In genomic region chr14:23602054-23602453, GRCm38 (mm10) we compare ENCODE assay signal across 29 mouse cellular contexts.
DNase-seq lines count a peak whose midpoint lies in the region; ATAC-seq and TF ChIP-seq lines count a peak whose summit lies in the region.
"Had no signal": no experiment of that assay in that cellular context is flagged by ENCODE, and none has a peak within 500 bp of the region (broad histone marks: within the 10 kb centered on the region; RNA-seq: fewer than 3 reads in every experiment).

No protein-coding gene starts in this region.

- no peak for TF ChIP-seq CTCF in layer of hippocampus, adult 2 months (conservative IDR thresholded peaks at IDR 0.05)
- no peak for TF ChIP-seq CTCF in midbrain, postnatal 0 days (IDR thresholded peaks at IDR 0.05)

- ATAC-seq in hindbrain, embryonic 14.5 days (ENCODE audit: low FRiP score): no peak
- ATAC-seq in hindbrain, embryonic 16.5 days: no peak
- ATAC-seq in midbrain, embryonic 16.5 days: no peak
- ATAC-seq in midbrain, postnatal 0 days (ENCODE audit: low FRiP score): no peak
- ATAC-seq: forebrain, embryonic 13.5 days; forebrain, embryonic 16.5 days; inflammation-experienced regulatory T-cells, adult 6 months; intestine, embryonic 16.5 days; Patski had no signal

- H3K4me2 ChIP-seq in hindbrain, embryonic 14.5 days (replicated peaks): no peak overlapping the region
- H3K4me2 ChIP-seq in hindbrain, embryonic 16.5 days (ENCODE audit: low read length): no peak overlapping the region
- H3K4me2 ChIP-seq in midbrain, embryonic 16.5 days (ENCODE audit: low read length): no peak overlapping the region
- H3K4me2 ChIP-seq in midbrain, postnatal 0 days (ENCODE audit: low read depth, low read length, poor library complexity, severe bottlenecking): no peak overlapping the region
- H3K4me2 ChIP-seq: forebrain, embryonic 13.5 days; heart, embryonic 13.5 days; hindbrain, embryonic 12.5 days had no signal

- H3K4me1 ChIP-seq in hindbrain, embryonic 14.5 days (replicated peaks; ENCODE audit: control insufficient read depth, insufficient read depth, low read length): 0 out of 2 replicates have a peak, but pooled peaks cover 3% of the 10 kb centered on the region
- H3K4me1 ChIP-seq in hindbrain, embryonic 16.5 days (ENCODE audit: control insufficient read depth, insufficient read depth, low read depth, low read length): no peaks in the 10 kb centered on the region
- peaks cover 6% of the 10 kb centered on the region; the same call in 1 of the 2 replicates for H3K4me1 ChIP-seq in midbrain, embryonic 16.5 days (ENCODE audit: control insufficient read depth, insufficient read depth, low read length)
- H3K4me1 ChIP-seq in midbrain, postnatal 0 days (ENCODE audit: insufficient read depth, low read length): no peaks in the 10 kb centered on the region
- H3K4me1 ChIP-seq: forebrain, embryonic 13.5 days; hindbrain, embryonic 12.5 days had no signal

- H3K27me3 ChIP-seq in hindbrain, embryonic 14.5 days (ENCODE audit: control insufficient read depth, insufficient read depth, low read length): no peaks in the 10 kb centered on the region
- H3K27me3 ChIP-seq in hindbrain, embryonic 16.5 days (replicated peaks; ENCODE audit: control insufficient read depth, insufficient read depth, low read length): no peaks in the 10 kb centered on the region
- H3K27me3 ChIP-seq in midbrain, embryonic 16.5 days (ENCODE audit: control insufficient read depth, insufficient read depth, low read depth, low read length): 0 out of 2 replicates have a peak, but pooled peaks cover 2% of the 10 kb centered on the region
- no peaks in the 10 kb centered on the region for H3K27me3 ChIP-seq in midbrain, postnatal 0 days (ENCODE audit: insufficient read depth, low read length)
- H3K27me3 ChIP-seq: CH12.LX; forebrain, embryonic 13.5 days; hindbrain, embryonic 12.5 days had no signal

- no peaks in the 10 kb centered on the region for H3K36me3 ChIP-seq in hindbrain, embryonic 14.5 days (replicated peaks; ENCODE audit: control insufficient read depth, insufficient read depth)
- no peaks in the 10 kb centered on the region for H3K36me3 ChIP-seq in hindbrain, embryonic 16.5 days (ENCODE audit: control insufficient read depth, insufficient read depth, low read length)
- no peaks in the 10 kb centered on the region for H3K36me3 ChIP-seq in midbrain, embryonic 16.5 days (ENCODE audit: control insufficient read depth, insufficient read depth, low read length)
- H3K36me3 ChIP-seq in midbrain, postnatal 0 days (ENCODE audit: insufficient read depth, low read length): no peaks in the 10 kb centered on the region
- H3K36me3 ChIP-seq: forebrain, embryonic 10.5 days; G1E; heart, embryonic 10.5 days; heart, embryonic 13.5 days; hindbrain, embryonic 12.5 days had no signal

- H3K9ac ChIP-seq in hindbrain, embryonic 14.5 days: no peak overlapping the region
- H3K9ac ChIP-seq in hindbrain, embryonic 16.5 days (ENCODE audit: low read depth, low read length): no peak overlapping the region
- H3K9ac ChIP-seq in midbrain, embryonic 16.5 days (ENCODE audit: low read depth, low read length): no peak overlapping the region
- H3K9ac ChIP-seq in midbrain, postnatal 0 days (replicated peaks; ENCODE audit: low read length, poor library complexity, severe bottlenecking): no peak overlapping the region
- H3K9ac ChIP-seq: forebrain, embryonic 13.5 days; hindbrain, embryonic 12.5 days had no signal

- H3K9me3 ChIP-seq in hindbrain, embryonic 14.5 days (ENCODE audit: control insufficient read depth, low read length): no peaks in the 10 kb centered on the region
- H3K9me3 ChIP-seq in hindbrain, embryonic 16.5 days (ENCODE audit: control insufficient read depth, low read length): no peaks in the 10 kb centered on the region
- H3K9me3 ChIP-seq in midbrain, embryonic 16.5 days (replicated peaks; ENCODE audit: control insufficient read depth, low read length, poor library complexity, severe bottlenecking): no peaks in the 10 kb centered on the region
- no peaks in the 10 kb centered on the region for H3K9me3 ChIP-seq in midbrain, postnatal 0 days (ENCODE audit: low read length)
- H3K9me3 ChIP-seq: forebrain, embryonic 10.5 days; forebrain, embryonic 13.5 days; G1E; heart, embryonic 10.5 days; heart, embryonic 13.5 days; hindbrain, embryonic 12.5 days had no signal

- no peak overlapping the region for H3K4me3 ChIP-seq in hindbrain, embryonic 14.5 days (replicated peaks; ENCODE audit: low read length)
- no peak overlapping the region for H3K4me3 ChIP-seq in hindbrain, embryonic 16.5 days (ENCODE audit: low read length)
- no peak overlapping the region for H3K4me3 ChIP-seq in layer of hippocampus, adult 2 months
- no peak overlapping the region for H3K4me3 ChIP-seq in midbrain, embryonic 16.5 days (ENCODE audit: low read depth, low read length)
- no peak overlapping the region for H3K4me3 ChIP-seq in midbrain, postnatal 0 days (ENCODE audit: low read depth, low read length)
- H3K4me3 ChIP-seq: forebrain, embryonic 10.5 days; forebrain, embryonic 13.5 days; heart, embryonic 10.5 days; heart, embryonic 13.5 days; hindbrain, embryonic 12.5 days had no signal

- 76% methylated on average over 2 of the region's 2 CpGs for WGBS in hindbrain, embryonic 14.5 days
- WGBS in hindbrain, embryonic 16.5 days: 70% methylated on average over 2 of the region's 2 CpGs
- WGBS in midbrain, embryonic 16.5 days: 67% methylated on average over 2 of the region's 2 CpGs
- 75% methylated on average over 2 of the region's 2 CpGs for WGBS in midbrain, postnatal 0 days

- peak overlapping the region; percentile 56; the same call in 1 of the 2 replicates for H3K27ac ChIP-seq in hindbrain, embryonic 14.5 days
- no peak overlapping the region for H3K27ac ChIP-seq in hindbrain, embryonic 16.5 days (ENCODE audit: low read depth, low read length)
- H3K27ac ChIP-seq in layer of hippocampus, adult 2 months: 0 out of 2 replicates have a peak overlapping the region, but pooled peaks have one; percentile 1
- peak overlapping the region; percentile 2; the same call in 1 of the 2 replicates for H3K27ac ChIP-seq in midbrain, embryonic 16.5 days (ENCODE audit: low read length)
- H3K27ac ChIP-seq in midbrain, postnatal 0 days (ENCODE audit: low read depth, low read length): no peak overlapping the region
- H3K27ac ChIP-seq: forebrain, embryonic 10.5 days; forebrain, embryonic 13.5 days; heart, embryonic 10.5 days; heart, embryonic 13.5 days; hindbrain, embryonic 12.5 days had no signal

- no peak for DNase-seq in hindbrain, embryonic 14.5 days (ENCODE audit: low spot score)
- no peak for DNase-seq in layer of hippocampus, adult 2 months (ENCODE audit: low spot score in 2 of 2)
- no peak for DNase-seq in layer of hippocampus, adult 8-10 months (ENCODE audit: low spot score in 2 of 2)
- DNase-seq in midbrain, postnatal 0 days (ENCODE audit: low spot score): no peak
- DNase-seq in adrenal gland, adult (ENCODE audit: inconsistent age in 2 of 2, low spot score in 1 of 2): no peak
- DNase-seq: adrenal gland, adult 2 months; adrenal gland, postnatal 14 days; B cell, adult 2 months; cerebellum, adult 11-12 months; cerebellum, adult 8-10 months; cerebellum, postnatal 10 days; cerebellum, postnatal 36 days; gastrocnemius, postnatal 25 days; heart, adult 18-20 months; heart, postnatal 14 days; heart, postnatal 4 days had no signal

Comparison
In these comparisons a context has a peak if more than half of its experiments do, and no peak if none do; other contexts are left out.
1. H3K27ac ChIP-seq: peak in hindbrain, embryonic 14.5 days (single experiment), layer of hippocampus, adult 2 months (single experiment) and midbrain, embryonic 16.5 days (single experiment); none in hindbrain, embryonic 16.5 days (single experiment) and midbrain, postnatal 0 days (single experiment).